Mouse (Mus musculus) gastrocnemius, postnatal 14 days (tissue): ENCODE measurements around the gene Adipor2. TPM values are rescaled to one million over a fixed set of nuclear protein-coding genes. Genes with fewer than 3 reads are reported as not detected.

Experiments
- DNase-seq: peaks from one replicate; pipeline ENCODE4 v3.0.0; 2021; ENCODE audit warnings: mixed read lengths
- intact Hi-C: fragments of 180-260 bp; cut with DNase I; formaldehyde crosslinking; loops from one replicate; pipeline ENCODE4 v1.15.1; 2025; ENCODE audit warnings: low total_unique reads
- total RNA-seq, 2 experiments: library from RNA; stranded (reverse); gene quantifications; 2 replicates each; pipeline ENCODE4 v1.2.3; 2021

The Adipor2 gene
- total RNA-seq, 2 experiments from 2014 or later: 53.0 to 60.4 TPM

GRCm38 (mm10) chr6:119326541-119326940, 91.0 kb downstream of the Adipor2 start:
- intact Hi-C loops: no loop called here
- DNase-seq: no peak

- intact Hi-C loops: no loop called here
- DNase-seq: no peak
Observed at GRCm38 (mm10) chr6:119325978-119326377, 91.5 kb downstream of the Adipor2 start.

- intact Hi-C loops: no loop called here
- no peak for DNase-seq
Observed at GRCm38 (mm10) chr6:119324776-119325175, 92.7 kb downstream of the Adipor2 start.

GRCm38 (mm10) chr6:119321752-119322151, 95.8 kb downstream of the Adipor2 start:
- intact Hi-C loops: no loop called here
- no peak for DNase-seq

GRCm38 (mm10) chr6:119320481-119320880, 97.0 kb downstream of the Adipor2 start:
- intact Hi-C loops: no loop called here
- DNase-seq: peak; percentile 16

GRCm38 (mm10) chr6:119319358-119319757, 98.1 kb downstream of the Adipor2 start:
- intact Hi-C loops: no loop called here
- DNase-seq: no peak

GRCm38 (mm10) chr6:119318732-119319131, 98.8 kb downstream of the Adipor2 start:
- DNase-seq: no peak
- intact Hi-C loops: no loop called here

- DNase-seq: no peak
- intact Hi-C loops: no loop called here
Observed at GRCm38 (mm10) chr6:119314751-119315476, 102.6 kb downstream of the Adipor2 start.

- intact Hi-C loops: no loop called here
- no peak for DNase-seq
Observed at GRCm38 (mm10) chr6:119313588-119314375, 103.7 kb downstream of the Adipor2 start.

- intact Hi-C loops: no loop called here
- DNase-seq: no peak
Observed at GRCm38 (mm10) chr6:119313096-119313495, 104.4 kb downstream of the Adipor2 start.

- intact Hi-C loops: no loop called here
- no peak for DNase-seq
Observed at GRCm38 (mm10) chr6:119312381-119312780, 105.1 kb downstream of the Adipor2 start.

- intact Hi-C loops: no loop called here
- DNase-seq: no peak
Observed at GRCm38 (mm10) chr6:119310176-119310575, 107.3 kb downstream of the Adipor2 start.

- DNase-seq: no peak
- intact Hi-C loops: no loop called here
Observed at GRCm38 (mm10) chr6:119307867-119308413, 109.6 kb downstream of the Adipor2 start.

GRCm38 (mm10) chr6:119303331-119303730, 114.2 kb downstream of the Adipor2 start:
- no peak for DNase-seq

More at GRCm38 (mm10) chr6:119303331-119303730, 114.2 kb downstream of the Adipor2 start:
- intact Hi-C loops: no loop called here

Other genes starting within 250 kb of the Adipor2 start
- gene Dcp1b, start 242.5 kb downstream of the Adipor2 start, total RNA-seq: 1 to 10 TPM; 4.2 to 4.3 TPM
- 1 to 10 TPM; 3.6 to 4.9 TPM for gene Cacna1c, start 221.3 kb downstream of the Adipor2 start, total RNA-seq
- 1 to 10 TPM in 1 of 2 experiments, under 1 TPM in 1; 0.86 to 1.0 TPM for gene Cacna2d4, start 181.2 kb downstream of the Adipor2 start, total RNA-seq
- gene Lrtm2, start 86.9 kb downstream of the Adipor2 start, total RNA-seq: under 1 TPM; 0.07 to 0.74 TPM
- 10 to 100 TPM in 1 of 2 experiments, 1 to 10 TPM in 1; 9.2 to 11.1 TPM for gene Fbxl14, start 62.0 kb upstream of the Adipor2 start, total RNA-seq
- 1 to 10 TPM in 1 of 2 experiments, under 1 TPM in 1; 0.93 to 2.4 TPM for gene Wnt5b, start 126.6 kb upstream of the Adipor2 start, total RNA-seq